Mouse (Mus musculus): ENCODE measurements around the gene 4833420G17Rik. TPM values are rescaled to one million over a fixed set of nuclear protein-coding genes. Genes with fewer than 3 reads are reported as not detected.

Gene 4833420G17Rik
- total and polyA plus RNA-seq, 3 experiments: 26.0 to 39.1 (median 35.9) TPM

DNA sequence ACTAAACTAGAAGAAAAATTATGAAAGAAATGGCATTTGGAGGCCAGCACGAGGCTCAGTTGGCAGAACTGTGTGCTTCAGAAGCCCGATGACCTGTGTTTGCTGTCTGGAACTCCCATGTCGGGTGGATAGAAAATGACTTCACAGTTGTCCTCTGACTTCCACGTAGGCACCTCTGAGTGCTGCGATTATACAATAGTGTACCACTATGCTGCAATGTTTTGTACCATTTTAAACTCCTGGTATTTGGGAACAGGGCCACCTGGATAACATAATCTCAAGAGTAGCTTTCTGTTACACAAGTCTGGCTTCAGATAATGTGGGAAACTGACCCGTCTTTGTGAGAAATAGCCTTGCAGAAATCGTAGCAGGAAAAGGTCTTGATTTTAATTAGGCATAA lies 6.2 kb upstream of the 4833420G17Rik start:
- Histone ChIP-seq H3K4me2 (ENCODE audit: insufficient read depth, low read depth, poor library complexity, severe bottlenecking) (no peak overlapping the region), H3K9ac (ENCODE audit: insufficient read depth, low read depth) (no peak overlapping the region), H3K4me3 (replicated peaks in 1 of 3; ENCODE audit: low read depth in 2 of 3, low read length in 2 of 3, poor library complexity in 1 of 3) (no peak overlapping the region), H3K27ac (ENCODE audit: insufficient read depth, low read depth) (no peak overlapping the region), H3K9me3 (replicated peaks; ENCODE audit: low read length) (no peaks in the 10 kb centered on the region), H3K4me1 (ENCODE audit: control insufficient read depth in 1 of 2, insufficient read depth in 2 of 2) (no peaks in the 10 kb centered on the region), H3K27me3 (replicated peaks) (no peaks in the 10 kb centered on the region), H3K79me2 (replicated peaks; ENCODE audit: control insufficient read depth, extremely low read depth, insufficient read depth, poor library complexity, severe bottlenecking) (0 out of 2 replicates have a peak, but pooled peaks cover 3% of the 10 kb centered on the region), H3K36me3 (replicated peaks in 1 of 2; ENCODE audit: control insufficient read depth in 1 of 2, insufficient read depth in 1 of 2, low read length in 1 of 2) (peaks cover 21 to 54% of the 10 kb centered on the region in 2 experiments)
- in situ Hi-C loops (cut with MboI; ENCODE audit: low pct_ligation_motif_present, low pct_unique_long_range_greater_than_20kb, low sequenced_read_pairs): no loop called here
- TF ChIP-seq MXI1 (IDR thresholded peaks at IDR 0.05; ENCODE audit: low read depth, low read length): no peak
- no peak for TF ChIP-seq JUN (IDR thresholded peaks at IDR 0.05; ENCODE audit: insufficient read depth, low read depth, low read length)
- no peak for TF ChIP-seq POLR2A (IDR thresholded peaks at IDR 0.05; ENCODE audit: low read depth, low read length)
- no peak for TF ChIP-seq SMC3 (IDR thresholded peaks at IDR 0.05; ENCODE audit: low read depth, low read length)
- TF ChIP-seq ZMIZ1 (IDR thresholded peaks at IDR 0.05; ENCODE audit: low read depth, low read length): no peak
- TF ChIP-seq USF2 (conservative IDR thresholded peaks at IDR 0.05; ENCODE audit: low read depth, low read length): no peak
- no peak for TF ChIP-seq CHD1 (IDR thresholded peaks at IDR 0.05; ENCODE audit: low read depth, low read length)
- no peak for TF ChIP-seq ZKSCAN1 (IDR thresholded peaks at IDR 0.05; ENCODE audit: borderline replicate concordance, low read depth, low read length)
- TF ChIP-seq USF1 (IDR thresholded peaks at IDR 0.05; ENCODE audit: low read depth, low read length): no peak
- TF ChIP-seq ZC3H11A (IDR thresholded peaks at IDR 0.05; ENCODE audit: low read depth, low read length): no peak
- no peak for TF ChIP-seq RAD21 (IDR thresholded peaks at IDR 0.05; ENCODE audit: low read depth, low read length)
- no peak for TF ChIP-seq JUND (conservative IDR thresholded peaks at IDR 0.05; ENCODE audit: low read depth, low read length)
- no peak for TF ChIP-seq MYC (IDR thresholded peaks at IDR 0.05; ENCODE audit: low read depth, low read length)
- no peak for TF ChIP-seq SIN3A (IDR thresholded peaks at IDR 0.05; ENCODE audit: low read length)
- no peak for TF ChIP-seq KAT2A (IDR thresholded peaks at IDR 0.05; ENCODE audit: insufficient replicate concordance, low read length)
- TF ChIP-seq MEF2A (IDR thresholded peaks at IDR 0.05; ENCODE audit: borderline replicate concordance, low read depth, low read length): no peak
- no peak for TF ChIP-seq E2F4 (IDR thresholded peaks at IDR 0.05; ENCODE audit: insufficient replicate concordance, low read depth, low read length)
- no peak for TF ChIP-seq NRF1 (IDR thresholded peaks at IDR 0.05; ENCODE audit: low read depth, low read length)
- no peak for TF ChIP-seq MAX (IDR thresholded peaks at IDR 0.05; ENCODE audit: low read length)
- TF ChIP-seq CTCF (conservative IDR thresholded peaks at IDR 0.05 in 1 of 2, IDR thresholded peaks at IDR 0.05 in 1 of 2; ENCODE audit: low read depth in 2 of 2, low read length in 2 of 2): no peak
- no peak for DNase-seq (ENCODE audit: extremely low read depth)
- dilution Hi-C loops (cut with MboI; ENCODE audit: extremely low pct_ligation_motif_present, extremely low pct_unique_long_range_greater_than_20kb, low sequenced_read_pairs): no loop called here

DNA sequence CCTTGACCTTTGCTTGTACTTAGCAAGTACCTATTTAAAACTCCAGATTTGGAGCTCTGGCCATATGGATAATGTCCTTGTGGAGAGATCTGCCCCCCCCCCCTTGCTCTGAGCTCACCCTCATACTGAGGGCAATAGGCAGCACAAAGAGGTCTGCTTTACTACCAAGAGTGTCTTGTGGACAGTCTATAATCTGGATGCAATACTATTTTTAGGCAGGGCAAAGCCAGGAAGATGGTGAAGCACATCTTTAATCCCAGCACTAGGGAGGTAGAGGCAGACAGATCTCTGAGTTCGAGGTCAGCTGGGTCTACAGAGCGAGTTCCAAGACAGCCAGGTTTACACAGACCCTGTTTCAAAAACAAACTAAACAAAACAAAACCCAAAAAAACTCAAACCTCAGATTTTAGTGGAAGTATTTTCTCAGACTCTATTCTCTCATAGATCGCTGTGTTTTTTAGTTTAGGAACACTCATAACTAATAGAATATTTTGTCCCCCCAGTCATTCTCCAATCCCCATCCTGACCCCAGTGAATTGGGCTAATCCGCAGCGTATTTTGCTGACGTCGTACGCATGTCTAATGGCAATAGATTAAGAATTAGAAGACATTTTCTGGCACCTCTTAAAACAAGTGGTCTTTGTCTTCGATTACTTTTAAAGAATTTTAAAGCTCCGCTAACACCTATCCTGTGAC lies 520 bp upstream of the 4833420G17Rik start:
- in situ Hi-C loops (cut with MboI; ENCODE audit: low pct_ligation_motif_present, low pct_unique_long_range_greater_than_20kb, low sequenced_read_pairs): no loop called here
- H3K27me3 ChIP-seq (replicated peaks): no peaks in the 10 kb centered on the region
- peaks cover 15 to 39% of the 10 kb centered on the region in 2 experiments for H3K36me3 ChIP-seq (replicated peaks in 1 of 2; ENCODE audit: control insufficient read depth in 1 of 2, insufficient read depth in 1 of 2, low read length in 1 of 2)
- H3K9ac ChIP-seq (ENCODE audit: insufficient read depth, low read depth): peak overlapping the region; percentile 73
- TF ChIP-seq RAD21 (IDR thresholded peaks at IDR 0.05; ENCODE audit: low read depth, low read length): no peak
- TF ChIP-seq TCF12 (IDR thresholded peaks at IDR 0.05; ENCODE audit: low read depth, low read length): no peak
- no peak for TF ChIP-seq EP300 (IDR thresholded peaks at IDR 0.05; ENCODE audit: low read length)
- no peak for TF ChIP-seq IRF4 (IDR thresholded peaks at IDR 0.05; ENCODE audit: low read depth, low read length)
- peak overlapping the region; percentile 69 for H3K4me2 ChIP-seq (ENCODE audit: insufficient read depth, low read depth, poor library complexity, severe bottlenecking)
- peaks cover 10 to 25% of the 10 kb centered on the region in 2 experiments; a peak in 3 of 4 replicates for H3K4me1 ChIP-seq (ENCODE audit: control insufficient read depth in 1 of 2, insufficient read depth in 2 of 2)
- H3K79me2 ChIP-seq (replicated peaks; ENCODE audit: control insufficient read depth, extremely low read depth, insufficient read depth, poor library complexity, severe bottlenecking): peaks cover 27% of the 10 kb centered on the region
- no peak overlapping the region for H3K27ac ChIP-seq (ENCODE audit: insufficient read depth, low read depth)
- dilution Hi-C loops (cut with MboI; ENCODE audit: extremely low pct_ligation_motif_present, extremely low pct_unique_long_range_greater_than_20kb, low sequenced_read_pairs): no loop called here
- DNase-seq (ENCODE audit: extremely low read depth): peak; percentile 4
- H3K9me3 ChIP-seq (replicated peaks; ENCODE audit: low read length): no peaks in the 10 kb centered on the region
- H3K4me3 ChIP-seq (replicated peaks in 1 of 3; ENCODE audit: low read depth in 2 of 3, low read length in 2 of 3, poor library complexity in 1 of 3): peak overlapping the region; percentile 78 to 99 (median 88)
